Mouse (Mus musculus) limb, embryonic 13.5 days (tissue): ENCODE data around the gene Lonp1. TPM values are rescaled to one million over a fixed set of nuclear protein-coding genes. Genes with fewer than 3 reads are reported as not detected.

Experiments
- ATAC-seq: fragments of 200-750 bp; cut with Nextera tagmentation; 2 replicates; pipeline ENCODE4 v1.8.0; 2017; ENCODE audit warnings: low read depth, moderate number of reproducible peaks, moderate TSS enrichment; ENCODE audit not compliant: low FRiP score
- H3K27ac ChIP-seq: fragments of 300-500 bp; sonication (generic); 2 replicates; pipeline ENCODE4 v1.5.1; 2015; ENCODE audit warnings: inconsistent platforms, mild to moderate bottlenecking, moderate library complexity
- H3K27me3 ChIP-seq: fragments of 300-500 bp; sonication (generic); 2 replicates; pipeline ENCODE4 v1.6.1; 2015; ENCODE audit warnings: mild to moderate bottlenecking, inconsistent platforms
- H3K36me3 ChIP-seq: fragments of 300-500 bp; sonication (generic); 2 replicates; pipeline ENCODE4 v1.6.1; 2015; ENCODE audit warnings: inconsistent platforms, mild to moderate bottlenecking, moderate library complexity
- H3K4me1 ChIP-seq: fragments of 300-500 bp; sonication (generic); 2 replicates; pipeline ENCODE4 v1.6.1; 2015; ENCODE audit warnings: inconsistent platforms
- H3K4me2 ChIP-seq: fragments of 300-500 bp; sonication (generic); replicated peaks from 2 replicates; pipeline ENCODE4 v1.6.1; 2015; ENCODE audit warnings: inconsistent platforms, mild to moderate bottlenecking, moderate library complexity
- H3K4me3 ChIP-seq: fragments of 300-500 bp; sonication (generic); 2 replicates; pipeline ENCODE4 v1.5.1; 2015; ENCODE audit warnings: moderate library complexity, mild to moderate bottlenecking, inconsistent platforms
- H3K9ac ChIP-seq: fragments of 300-500 bp; sonication (generic); 2 replicates; pipeline ENCODE4 v1.6.1; 2015; ENCODE audit warnings: mild to moderate bottlenecking, inconsistent platforms
- H3K9me3 ChIP-seq: fragments of 300-500 bp; sonication (generic); 2 replicates; pipeline ENCODE4 v1.6.1; 2016; ENCODE audit warnings: inconsistent platforms
- WGBS: fragments of 180-500 bp; shearing (Covaris S2); methylation state at CpG from one replicate; pipeline ENCODE4 v1.1.7; 2015; 5-methylcytosine and 5-hydroxymethylcytosine counted together
- polyA plus RNA-seq: library from polyadenylated mRNA; unstranded; fragments of >200 nt; fragmentation: Nextera tagmentation; extraction: Ambion mirVana; gene quantifications from 2 replicates; pipeline ENCODE4 v1.2.1, GENCODE M21; 2015

The Lonp1 gene
- 50.7 and 53.2 TPM in 2 replicates for polyA plus RNA-seq

GRCm38 (mm10) chr17:56626754-56627470 is at the start of gene Lonp1:
Gene Lonp1 (minus strand): TSS chr17:56626887.
- Histone ChIP-seq H3K4me1 (peaks cover 25% of the 10 kb centered on the region), H3K4me2 (peak within 1 kb of the TSS; percentile 96), H3K27ac (peak within 1 kb of the TSS; percentile 74), H3K36me3 (peaks cover 30% of the 10 kb centered on the region), H3K9me3 (no peaks in the 10 kb centered on the region), H3K9ac (peak within 1 kb of the TSS; percentile 96), H3K27me3 (no peaks in the 10 kb centered on the region), H3K4me3 (peak within 1 kb of the TSS; percentile 93)
- ATAC-seq = peak; percentile 94
- under 1% methylated on average over 51 of the region's 51 CpGs for WGBS

GRCm38 (mm10) chr17:56673647-56674416 is 47.1 kb upstream of the Lonp1 start:
- Histone ChIP-seq H3K27me3 (no peaks in the 10 kb centered on the region), H3K4me3 (peak overlapping the region; percentile 96), H3K27ac (peak overlapping the region; percentile 84), H3K9me3 (no peaks in the 10 kb centered on the region), H3K4me2 (peak overlapping the region; percentile 84), H3K36me3 (peaks cover 34% of the 10 kb centered on the region), H3K9ac (peak overlapping the region; percentile 97), H3K4me1 (peaks cover 25% of the 10 kb centered on the region)
- no peak for ATAC-seq
- 2% methylated on average over 37 of the region's 37 CpGs for WGBS

GRCm38 (mm10) chr17:56672941-56673646 is 46.4 kb upstream of the Lonp1 start, which contains the start of gene Ranbp3:
Gene Ranbp3 (plus strand): TSS chr17:56673294.
- under 1% methylated on average over 62 of the region's 66 CpGs for WGBS
- Histone ChIP-seq H3K9me3 (no peaks in the 10 kb centered on the region), H3K36me3 (peaks cover 30% of the 10 kb centered on the region), H3K27ac (peak within 1 kb of the TSS; percentile 88), H3K27me3 (peaks cover 5% of the 10 kb centered on the region), H3K4me2 (peak within 1 kb of the TSS; percentile 84), H3K9ac (peak within 1 kb of the TSS; percentile 97), H3K4me3 (peak within 1 kb of the TSS; percentile 96), H3K4me1 (peaks cover 31% of the 10 kb centered on the region)
- peak; percentile 92 for ATAC-seq

- Histone ChIP-seq H3K27me3 (peaks cover 15% of the 10 kb centered on the region), H3K9ac (no peak overlapping the region), H3K9me3 (no peaks in the 10 kb centered on the region), H3K36me3 (no peaks in the 10 kb centered on the region), H3K4me3 (no peak overlapping the region), H3K4me2 (no peak overlapping the region), H3K4me1 (peaks cover 18% of the 10 kb centered on the region), H3K27ac (no peak overlapping the region)
- WGBS = 83% methylated on average over 8 of the region's 8 CpGs
- no peak for ATAC-seq
Observed at GRCm38 (mm10) chr17:56669766-56670165, 43.1 kb upstream of the Lonp1 start.

- H3K27ac ChIP-seq = no peak overlapping the region
- no peaks in the 10 kb centered on the region for H3K9me3 ChIP-seq
- no peaks in the 10 kb centered on the region for H3K36me3 ChIP-seq
- peaks cover 15% of the 10 kb centered on the region for H3K27me3 ChIP-seq
- H3K4me3 ChIP-seq = peak overlapping the region; percentile 45
- 5% methylated on average over 31 of the region's 31 CpGs for WGBS
- ATAC-seq = no peak
- H3K4me2 ChIP-seq = peak overlapping the region; percentile 79
- H3K9ac ChIP-seq = peak overlapping the region; percentile 60
- peaks cover 21% of the 10 kb centered on the region for H3K4me1 ChIP-seq
Observed at GRCm38 (mm10) chr17:56668384-56669144, 41.9 kb upstream of the Lonp1 start.

- no peaks in the 10 kb centered on the region for H3K9me3 ChIP-seq
- peaks cover 25% of the 10 kb centered on the region for H3K4me1 ChIP-seq
- 0 out of 2 replicates have a peak overlapping the region, but pooled peaks have one; percentile 60 for H3K9ac ChIP-seq
- H3K27ac ChIP-seq = no peak overlapping the region
- 73% methylated on average over 3 of the region's 3 CpGs for WGBS
- H3K27me3 ChIP-seq = peaks cover 15% of the 10 kb centered on the region
- no peak for ATAC-seq
- no peaks in the 10 kb centered on the region for H3K36me3 ChIP-seq
- no peak overlapping the region for H3K4me3 ChIP-seq
- H3K4me2 ChIP-seq = no peak overlapping the region
Observed at GRCm38 (mm10) chr17:56667591-56667990, 40.9 kb upstream of the Lonp1 start.

- WGBS = 88% methylated on average over 4 of the region's 4 CpGs
- H3K4me3 ChIP-seq = no peak overlapping the region
- no peak for ATAC-seq
- no peak overlapping the region for H3K9ac ChIP-seq
- H3K27me3 ChIP-seq = peaks cover 15% of the 10 kb centered on the region
- no peak overlapping the region for H3K4me2 ChIP-seq
- H3K4me1 ChIP-seq = peaks cover 22% of the 10 kb centered on the region
- H3K27ac ChIP-seq = no peak overlapping the region
- no peaks in the 10 kb centered on the region for H3K36me3 ChIP-seq
- no peaks in the 10 kb centered on the region for H3K9me3 ChIP-seq
Observed at GRCm38 (mm10) chr17:56666384-56666783, 39.7 kb upstream of the Lonp1 start.

GRCm38 (mm10) chr17:56664333-56664732 is 37.6 kb upstream of the Lonp1 start:
- no peaks in the 10 kb centered on the region for H3K9me3 ChIP-seq
- peak overlapping the region; percentile 26; the same call in 1 of the 2 replicates for H3K9ac ChIP-seq
- peak; percentile 68 for ATAC-seq
- H3K27ac ChIP-seq = no peak overlapping the region
- H3K27me3 ChIP-seq = peaks cover 15% of the 10 kb centered on the region
- H3K4me2 ChIP-seq = peak overlapping the region; percentile 49
- peaks cover 22% of the 10 kb centered on the region for H3K4me1 ChIP-seq
- WGBS = 3% methylated on average over 10 of the region's 10 CpGs
- H3K4me3 ChIP-seq = no peak overlapping the region; the same call in 1 of the 2 replicates
- H3K36me3 ChIP-seq = no peaks in the 10 kb centered on the region

- H3K36me3 ChIP-seq = no peaks in the 10 kb centered on the region
- no peak for ATAC-seq
- peaks cover 22% of the 10 kb centered on the region for H3K4me1 ChIP-seq
- peak overlapping the region; percentile 49 for H3K4me2 ChIP-seq
- H3K27ac ChIP-seq = no peak overlapping the region
- H3K27me3 ChIP-seq = peaks cover 15% of the 10 kb centered on the region
- WGBS = 70% methylated on average over 3 of the region's 3 CpGs
- H3K9ac ChIP-seq = peak overlapping the region; percentile 26; the same call in 1 of the 2 replicates
- H3K4me3 ChIP-seq = no peak overlapping the region; the same call in 1 of the 2 replicates
- no peaks in the 10 kb centered on the region for H3K9me3 ChIP-seq
Observed at GRCm38 (mm10) chr17:56663659-56664058, 37.0 kb upstream of the Lonp1 start.

GRCm38 (mm10) chr17:56656171-56656570 is 29.5 kb upstream of the Lonp1 start:
- H3K4me3 ChIP-seq = no peak overlapping the region
- H3K4me2 ChIP-seq = no peak overlapping the region
- ATAC-seq = no peak
- WGBS = 89% methylated on average over 6 of the region's 6 CpGs
- no peaks in the 10 kb centered on the region for H3K36me3 ChIP-seq
- H3K4me1 ChIP-seq = no peaks in the 10 kb centered on the region
- H3K9ac ChIP-seq = no peak overlapping the region
- H3K27ac ChIP-seq = no peak overlapping the region
- no peaks in the 10 kb centered on the region for H3K9me3 ChIP-seq
- no peaks in the 10 kb centered on the region for H3K27me3 ChIP-seq

- 86% methylated on average over 3 of the region's 3 CpGs for WGBS
- Histone ChIP-seq H3K4me2 (no peak overlapping the region), H3K9me3 (no peaks in the 10 kb centered on the region), H3K9ac (no peak overlapping the region), H3K4me3 (no peak overlapping the region), H3K27me3 (no peaks in the 10 kb centered on the region), H3K36me3 (no peaks in the 10 kb centered on the region), H3K4me1 (no peaks in the 10 kb centered on the region), H3K27ac (no peak overlapping the region)
- ATAC-seq = no peak
Observed at GRCm38 (mm10) chr17:56655311-56655710, 28.6 kb upstream of the Lonp1 start.
